Mouse (Mus musculus) stomach, postnatal 0 days (tissue): ENCODE measurements around the gene Gm17657. TPM values are rescaled to one million over a fixed set of nuclear protein-coding genes. Genes with fewer than 3 reads are reported as not detected.
"Not testable (repeated sequence)": the region's sequence is repeated elsewhere in the genome, so short reads cannot be mapped to it uniquely, and the experiment has no call there.

ENCODE experiments used
- ATAC-seq: fragments of 200-750 bp; cut with Nextera tagmentation; 2 replicates; pipeline ENCODE4 v1.8.0; 2017; ENCODE audit not compliant: low FRiP score, low TSS enrichment
- DNase-seq: peaks from one replicate; pipeline ENCODE4 v3.0.0-alpha.2; 2016; ENCODE audit warnings: low spot score
- H3K27ac ChIP-seq: fragments of 300-500 bp; sonication (generic); replicated peaks from 2 replicates; pipeline ENCODE4 v1.5.1; 2014; ENCODE audit warnings: mild to moderate bottlenecking, control low read depth
- H3K27me3 ChIP-seq: fragments of 300-500 bp; sonication (generic); 2 replicates; pipeline ENCODE4 v1.6.1; 2014; ENCODE audit warnings: low read length; ENCODE audit not compliant: control insufficient read depth, insufficient read depth
- H3K36me3 ChIP-seq: fragments of 300-500 bp; sonication (generic); 2 replicates; pipeline ENCODE4 v1.6.1; 2014; ENCODE audit warnings: low read length, mixed read lengths; ENCODE audit not compliant: control insufficient read depth, insufficient read depth
- H3K4me1 ChIP-seq: fragments of 300-500 bp; sonication (generic); replicated peaks from 2 replicates; pipeline ENCODE4 v1.6.1; 2014; ENCODE audit warnings: antibody characterized with exemption; ENCODE audit not compliant: control insufficient read depth, insufficient read depth
- H3K4me2 ChIP-seq: fragments of 300-500 bp; sonication (generic); replicated peaks from 2 replicates; pipeline ENCODE4 v1.6.1; 2014; ENCODE audit warnings: low read depth, mild to moderate bottlenecking, control low read depth, moderate library complexity
- H3K4me3 ChIP-seq: fragments of 300-500 bp; sonication (generic); 2 replicates; pipeline ENCODE4 v1.5.1; 2014; ENCODE audit warnings: low read depth, low read length, control low read depth
- H3K9ac ChIP-seq: fragments of 300-500 bp; sonication (generic); 2 replicates; pipeline ENCODE4 v1.6.1; 2014; ENCODE audit warnings: mild to moderate bottlenecking, low read length, control low read depth, mixed read lengths
- H3K9me3 ChIP-seq: fragments of 300-500 bp; sonication (generic); 2 replicates; pipeline ENCODE4 v1.6.1; 2016; ENCODE audit warnings: low read length; ENCODE audit not compliant: control insufficient read depth
- CTCF ChIP-seq: IDR thresholded peaks from 2 replicates; pipeline ENCODE4 v1.5.1; 2016; ENCODE audit warnings: antibody characterized with exemption, low read depth, mild to moderate bottlenecking, moderate library complexity
- EP300 ChIP-seq: optimal IDR thresholded peaks from 2 replicates; pipeline ENCODE3; 2016; ENCODE audit warnings: antibody characterized with exemption
- WGBS: fragments of 180-500 bp; shearing (Covaris S2); extraction: QIAGEN DNeasy Blood & Tissue Kit; methylation state at CpG from one replicate; pipeline ENCODE4 v1.1.7; 2014; 5-methylcytosine and 5-hydroxymethylcytosine counted together
- polyA plus RNA-seq: library from polyadenylated mRNA; unstranded; fragments of >200 nt; fragmentation: Nextera tagmentation; extraction: Ambion mirVana; gene quantifications from 2 replicates; pipeline ENCODE4 v1.2.1, GENCODE M21; 2015

Gm17657 gene
- polyA plus RNA-seq, 1 experiment from 2014 or later, result not detected

DNA sequence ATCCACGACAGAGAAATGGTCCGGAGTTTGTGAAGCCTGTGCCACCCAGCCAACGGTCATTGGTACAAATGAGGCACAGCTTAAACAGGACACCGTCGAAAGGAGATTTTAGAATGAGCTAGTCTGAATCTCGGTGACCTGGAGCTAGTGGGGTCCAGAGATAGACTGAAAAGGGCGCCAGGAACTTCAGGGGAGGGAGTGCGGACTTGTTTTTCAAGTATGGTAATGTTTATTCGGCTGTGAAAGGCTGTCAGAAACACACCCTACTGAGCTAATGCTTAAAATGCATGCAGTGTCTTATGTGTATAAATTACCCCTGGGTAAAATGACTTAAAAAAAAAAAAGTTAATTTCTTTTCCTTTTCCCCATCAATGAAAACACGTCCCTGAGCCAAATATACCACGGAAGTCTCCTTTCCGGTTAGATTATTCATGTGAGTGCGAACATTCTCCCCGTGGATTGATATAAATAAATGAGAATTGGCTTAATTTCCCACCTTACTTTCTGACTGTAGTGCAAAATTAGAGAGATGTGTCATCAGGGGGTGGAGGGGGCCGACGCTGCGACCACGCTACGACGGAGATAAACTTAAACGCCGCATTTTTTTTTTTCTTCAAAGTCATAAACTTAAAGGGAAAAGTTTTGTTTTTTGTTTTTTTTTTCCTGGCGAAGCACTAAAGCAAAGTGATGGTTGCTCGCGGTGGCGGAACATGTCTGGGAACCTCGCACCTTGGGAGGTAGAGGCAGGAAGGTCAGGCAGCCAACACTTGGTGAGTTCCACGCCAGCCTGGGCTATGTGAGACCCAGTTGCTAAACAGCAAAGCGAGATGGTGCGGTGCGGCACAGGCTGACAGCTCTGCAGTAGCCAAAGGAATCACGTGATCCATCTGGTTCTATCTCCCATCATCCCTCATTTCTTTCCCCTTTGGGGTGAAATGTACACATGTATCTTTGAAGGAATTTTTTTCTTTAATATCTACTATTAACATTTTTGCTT is 46.5 kb downstream of the Gm17657 start:
- no peak for TF ChIP-seq EP300
- no peak for TF ChIP-seq CTCF
- peak overlapping the region; percentile 19; the same call in 1 of the 2 replicates for H3K9ac ChIP-seq
- ATAC-seq (no peak), DNase-seq (no peak)
- no peaks in the 10 kb centered on the region for H3K4me1 ChIP-seq
- peak overlapping the region; percentile 37 for H3K4me2 ChIP-seq
- 9% methylated on average over 32 of the region's 32 CpGs for whole genome bisulfite sequencing
- H3K27ac ChIP-seq, result 0 out of 2 replicates have a peak overlapping the region, but pooled peaks have one; percentile 35
- H3K4me3 ChIP-seq, result peak overlapping the region; percentile 5; the same call in 1 of the 2 replicates
- no peaks in the 10 kb centered on the region for H3K9me3 ChIP-seq
- H3K36me3 ChIP-seq, result no peaks in the 10 kb centered on the region
- no peaks in the 10 kb centered on the region for H3K27me3 ChIP-seq

DNA sequence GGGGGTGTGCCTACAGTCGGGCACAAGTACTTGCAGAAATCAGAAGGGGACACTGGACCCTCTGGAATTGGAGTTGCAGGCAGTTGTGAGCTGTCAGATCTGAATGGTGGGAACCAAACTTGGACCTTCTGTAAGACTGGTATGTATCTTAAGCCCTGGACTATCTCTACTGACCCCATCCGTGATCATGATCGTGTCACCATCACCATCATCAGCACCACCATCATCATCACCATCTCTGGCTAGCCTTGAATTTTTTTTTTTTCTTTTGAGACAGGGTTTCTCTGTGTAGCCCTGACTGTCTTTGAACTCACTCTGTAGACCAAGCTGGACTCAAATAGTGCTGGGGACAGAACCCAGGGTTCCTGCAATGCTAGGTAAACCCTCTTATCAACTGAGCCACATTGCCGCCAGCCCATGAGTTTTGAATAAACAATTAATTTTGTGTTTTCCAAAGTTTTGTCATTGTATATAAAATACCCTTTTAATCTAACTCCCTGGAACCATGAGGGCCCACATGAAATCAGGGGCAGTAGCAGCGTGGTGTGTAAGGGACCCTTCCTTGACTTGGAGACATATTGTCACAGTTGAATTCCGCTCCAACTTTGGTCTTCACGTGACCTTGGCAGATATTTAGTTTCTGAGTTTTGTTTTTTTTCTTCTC is 47.3 kb downstream of the Gm17657 start:
- ATAC-seq, result no peak
- Histone ChIP-seq H3K36me3 (no peaks in the 10 kb centered on the region), H3K4me2 (0 out of 2 replicates have a peak overlapping the region, but pooled peaks have one; percentile 37), H3K9ac (no peak overlapping the region), H3K27ac (0 out of 2 replicates have a peak overlapping the region, but pooled peaks have one; percentile 35), H3K27me3 (no peaks in the 10 kb centered on the region), H3K9me3 (no peaks in the 10 kb centered on the region), H3K4me1 (no peaks in the 10 kb centered on the region), H3K4me3 (no peak overlapping the region)
- no peak for TF ChIP-seq CTCF
- no peak for TF ChIP-seq EP300
- 69% methylated on average over 7 of the region's 7 CpGs for WGBS
- no peak for DNase-seq

- Histone ChIP-seq H3K36me3 (no peaks in the 10 kb centered on the region), H3K4me2 (no peak overlapping the region), H3K4me1 (no peaks in the 10 kb centered on the region), H3K27me3 (no peaks in the 10 kb centered on the region), H3K9ac (no peak overlapping the region), H3K27ac (no peak overlapping the region), H3K9me3 (no peaks in the 10 kb centered on the region), H3K4me3 (no peak overlapping the region)
- TF ChIP-seq CTCF (no peak), EP300 (no peak)
- DNase-seq (peak; percentile 52), ATAC-seq (peak; percentile 49)
- 66% methylated on average over 17 of the region's 17 CpGs for WGBS
Observed at GRCm38 (mm10) chr17:29500802-29501469, 48.5 kb downstream of the Gm17657 start.

GRCm38 (mm10) chr17:29500243-29500740 is 49.1 kb downstream of the Gm17657 start:
- 75% methylated on average over 7 of the region's 7 CpGs for WGBS

GRCm38 (mm10) chr17:29499511-29499910 is 49.9 kb downstream of the Gm17657 start:
- no peak overlapping the region for H3K9ac ChIP-seq
- DNase-seq, result no peak
- peaks cover 3% of the 10 kb centered on the region for H3K36me3 ChIP-seq
- TF ChIP-seq EP300, result no peak
- TF ChIP-seq CTCF, result no peak
- H3K4me1 ChIP-seq, result no peaks in the 10 kb centered on the region
- no peak overlapping the region for H3K27ac ChIP-seq
- no peak overlapping the region for H3K4me3 ChIP-seq
- WGBS, result 60% methylated on average over 6 of the region's 6 CpGs
- no peak for ATAC-seq
- no peak overlapping the region for H3K4me2 ChIP-seq
- H3K9me3 ChIP-seq, result no peaks in the 10 kb centered on the region
- H3K27me3 ChIP-seq, result no peaks in the 10 kb centered on the region

More at GRCm38 (mm10) chr17:29500243-29500740, 49.1 kb downstream of the Gm17657 start:
- DNase-seq, result no peak
- no peak for TF ChIP-seq CTCF
- no peak for TF ChIP-seq EP300
- H3K4me3 ChIP-seq, result no peak overlapping the region
- H3K9me3 ChIP-seq, result no peaks in the 10 kb centered on the region
- no peaks in the 10 kb centered on the region for H3K36me3 ChIP-seq
- no peak overlapping the region for H3K27ac ChIP-seq
- H3K4me1 ChIP-seq, result no peaks in the 10 kb centered on the region
- H3K27me3 ChIP-seq, result no peaks in the 10 kb centered on the region
- H3K4me2 ChIP-seq, result no peak overlapping the region
- H3K9ac ChIP-seq, result no peak overlapping the region
- no peak for ATAC-seq

DNA sequence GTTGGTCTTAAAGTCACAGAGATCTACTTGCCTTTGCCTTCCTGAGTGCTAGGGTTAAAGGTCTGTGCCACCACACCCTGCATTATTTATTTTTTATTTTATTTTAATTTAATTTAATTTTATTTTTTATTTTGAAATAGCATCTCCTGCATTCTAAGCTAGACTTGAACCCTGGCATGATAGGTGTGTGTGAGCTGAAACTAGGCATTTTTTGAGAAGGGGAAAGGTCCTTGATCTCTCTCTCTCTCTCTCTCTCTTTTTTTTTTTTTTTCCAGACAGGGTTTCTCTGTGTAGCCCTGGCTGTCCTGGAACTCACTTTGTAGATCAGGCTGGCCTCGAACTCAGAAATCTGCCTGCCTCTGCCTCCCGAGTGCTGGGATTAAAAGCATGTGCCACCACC is 50.5 kb downstream of the Gm17657 start:
- not testable (repeated sequence) for H3K9me3 ChIP-seq, ATAC-seq, H3K4me1 ChIP-seq, H3K27me3 ChIP-seq, H3K4me3 ChIP-seq, DNase-seq, H3K27ac ChIP-seq, H3K9ac ChIP-seq, H3K4me2 ChIP-seq, H3K36me3 ChIP-seq
- WGBS, result 100% methylated on average over 1 of the region's 2 CpGs
